ENCODE assay signal across 8 mouse cellular contexts in the genomic region with DNA sequence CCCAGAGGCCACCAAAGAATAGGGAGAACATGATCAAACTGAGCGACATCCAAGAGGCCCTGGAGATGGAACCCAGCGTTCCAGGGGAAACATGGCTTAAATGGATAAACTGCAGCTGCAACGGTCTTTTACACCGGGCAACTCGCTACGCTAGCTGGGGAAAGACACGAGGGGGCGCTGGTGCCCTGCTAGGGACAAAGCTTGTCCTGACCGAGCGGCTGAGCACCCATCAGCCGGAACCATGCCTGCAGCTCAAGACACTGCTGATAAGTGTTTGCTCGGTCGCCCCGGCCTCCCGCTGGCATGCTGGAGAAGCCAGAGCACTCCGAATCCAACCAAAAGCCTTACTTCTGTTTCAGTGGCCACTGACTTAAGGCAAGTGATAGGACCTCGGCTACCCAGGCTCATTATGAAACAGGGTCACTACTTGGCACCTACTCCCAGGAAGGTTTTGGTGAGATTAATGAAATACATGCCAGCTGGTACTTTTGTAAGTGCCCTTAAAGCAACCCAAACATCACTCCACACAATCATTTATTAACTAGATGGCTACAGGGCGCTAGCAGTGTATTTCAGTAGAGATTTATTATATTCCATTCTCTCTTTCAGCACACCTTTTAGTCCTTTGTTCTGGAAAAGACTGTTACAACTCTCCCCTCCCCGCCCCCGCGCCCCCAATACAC. TPM values are rescaled to one million over a fixed set of nuclear protein-coding genes. Genes with fewer than 3 reads are reported as not detected.
A peak's percentile ranks its signal among the peaks of the same experiment; 100 is the strongest.
DNase-seq lines count a peak whose midpoint lies in the region; ATAC-seq lines count a peak whose summit lies in the region.

A gene (plus strand): TSS at position 347 of the 683 bp plus-strand sequence.

- H3K4me3 ChIP-seq in hindbrain, embryonic 14.5 days (replicated peaks; ENCODE audit: low read length) = peak within 1 kb of the TSS; percentile 20

- 14% methylated on average over 21 of the region's 21 CpGs for WGBS in hindbrain, embryonic 14.5 days

- H3K36me3 ChIP-seq in hindbrain, embryonic 14.5 days (replicated peaks; ENCODE audit: control insufficient read depth, insufficient read depth) = no peaks in the 10 kb centered on the region

- H3K4me2 ChIP-seq in hindbrain, embryonic 14.5 days (replicated peaks) = peak within 1 kb of the TSS; percentile 61

- no peaks in the 10 kb centered on the region for H3K9me3 ChIP-seq in hindbrain, embryonic 14.5 days (ENCODE audit: control insufficient read depth, low read length)

- DNase-seq in T-cell, adult 2 months (ENCODE audit: low spot score) = peak; percentile 79
- peak; percentile 92 to 97 for DNase-seq in cerebellum, postnatal 25 days
- DNase-seq in frontal cortex, postnatal 25 days (ENCODE audit: low spot score in 2 of 2) = peak; percentile 74 to 75
- peak; percentile 91 for DNase-seq in hindbrain, embryonic 14.5 days (ENCODE audit: low spot score)
- DNase-seq in layer of hippocampus, postnatal 25 days (ENCODE audit: extremely low spot score in 1 of 2, low spot score in 1 of 2) = peak; percentile 80 to 94
- peak; percentile 96 for DNase-seq in lung, postnatal 14 days
- peak; percentile 64 for DNase-seq in retina, adult 2 months (ENCODE audit: low read depth, low spot score)
- DNase-seq in thymus, postnatal 25 days = peak; percentile 87

- no peak within 1 kb of the TSS for H3K27ac ChIP-seq in hindbrain, embryonic 14.5 days

- H3K9ac ChIP-seq in hindbrain, embryonic 14.5 days = peak within 1 kb of the TSS; percentile 57

- peaks cover 9% of the 10 kb centered on the region for H3K4me1 ChIP-seq in hindbrain, embryonic 14.5 days (replicated peaks; ENCODE audit: control insufficient read depth, insufficient read depth, low read length)

- ATAC-seq in hindbrain, embryonic 14.5 days (ENCODE audit: low FRiP score) = peak; percentile 75; the same call in 1 of the 2 replicates

- no peaks in the 10 kb centered on the region for H3K27me3 ChIP-seq in hindbrain, embryonic 14.5 days (ENCODE audit: control insufficient read depth, insufficient read depth, low read length)

RNA-seq across cellular contexts. Expression of the gene that starts here (rescaled TPM):
- polyA plus RNA-seq in hindbrain, embryonic 14.5 days (2014; fragmentation: Nextera tagmentation; extraction: Ambion mirVana) = 0.97 and 1.9 TPM in 2 replicates
- not detected for total RNA-seq in layer of hippocampus, postnatal 25 days (2021)

Comparison
In these comparisons a context has a peak if more than half of its experiments do, and no peak if none do; other contexts are left out.
1. Peak in DNase-seq in layer of hippocampus, postnatal 25 days; RNA of the gene not detected or under 1 TPM.